Mouse (Mus musculus): ENCODE measurements around the gene Asgr2. TPM values are rescaled to one million over a fixed set of nuclear protein-coding genes. Genes with fewer than 3 reads are reported as not detected.

Asgr2 gene
- polyA plus RNA-seq, 1 experiment from 2014 or later: not detected

- H3K9ac ChIP-seq (ENCODE audit: low read length): no peak overlapping the region
- H3K27ac ChIP-seq (ENCODE audit: low read depth, low read length): no peak overlapping the region
- no peak overlapping the region for H3K4me3 ChIP-seq (ENCODE audit: low read depth, low read length)
- 23% methylated on average over 2 of the region's 3 CpGs for WGBS
- no peaks in the 10 kb centered on the region for H3K4me1 ChIP-seq (ENCODE audit: control insufficient read depth, insufficient read depth, low read length)
- no peaks in the 10 kb centered on the region for H3K9me3 ChIP-seq (replicated peaks; ENCODE audit: control insufficient read depth, low read length)
- no peak for DNase-seq (ENCODE audit: low spot score)
- H3K36me3 ChIP-seq (ENCODE audit: control insufficient read depth, insufficient read depth, low read length): no peaks in the 10 kb centered on the region
- H3K27me3 ChIP-seq (replicated peaks; ENCODE audit: control insufficient read depth, insufficient read depth, low read length): no peaks in the 10 kb centered on the region
- no peak for ATAC-seq
- H3K4me2 ChIP-seq (ENCODE audit: low read length): no peak overlapping the region
These were observed 15.0 kb upstream of the Asgr2 start for GRCm38 (mm10) chr11:70077441-70077840.

GRCm38 (mm10) chr11:70079175-70079574 lies 13.3 kb upstream of the Asgr2 start:
- ATAC-seq (no peak), DNase-seq (ENCODE audit: low spot score) (no peak)
- no peaks in the 10 kb centered on the region for H3K36me3 ChIP-seq (ENCODE audit: control insufficient read depth, insufficient read depth, low read length)
- no peak overlapping the region for H3K9ac ChIP-seq (ENCODE audit: low read length)
- 77% methylated on average over 6 of the region's 6 CpGs for WGBS
- H3K4me3 ChIP-seq (ENCODE audit: low read depth, low read length): no peak overlapping the region
- H3K27ac ChIP-seq (ENCODE audit: low read depth, low read length): no peak overlapping the region
- no peak overlapping the region for H3K4me2 ChIP-seq (ENCODE audit: low read length)
- H3K9me3 ChIP-seq (replicated peaks; ENCODE audit: control insufficient read depth, low read length): no peaks in the 10 kb centered on the region
- no peaks in the 10 kb centered on the region for H3K27me3 ChIP-seq (replicated peaks; ENCODE audit: control insufficient read depth, insufficient read depth, low read length)
- no peaks in the 10 kb centered on the region for H3K4me1 ChIP-seq (ENCODE audit: control insufficient read depth, insufficient read depth, low read length)

GRCm38 (mm10) chr11:70079928-70080327 lies 12.5 kb upstream of the Asgr2 start:
- Histone ChIP-seq H3K36me3 (ENCODE audit: control insufficient read depth, insufficient read depth, low read length) (no peaks in the 10 kb centered on the region), H3K27me3 (replicated peaks; ENCODE audit: control insufficient read depth, insufficient read depth, low read length) (no peaks in the 10 kb centered on the region), H3K9me3 (replicated peaks; ENCODE audit: control insufficient read depth, low read length) (no peaks in the 10 kb centered on the region), H3K9ac (ENCODE audit: low read length) (no peak overlapping the region), H3K27ac (ENCODE audit: low read depth, low read length) (no peak overlapping the region), H3K4me2 (ENCODE audit: low read length) (no peak overlapping the region), H3K4me1 (ENCODE audit: control insufficient read depth, insufficient read depth, low read length) (no peaks in the 10 kb centered on the region), H3K4me3 (ENCODE audit: low read depth, low read length) (no peak overlapping the region)
- DNase-seq (ENCODE audit: low spot score) (no peak), ATAC-seq (no peak)
- 84% methylated on average over 7 of the region's 7 CpGs for WGBS

- WGBS: 73% methylated on average over 15 of the region's 15 CpGs
- no peaks in the 10 kb centered on the region for H3K27me3 ChIP-seq (replicated peaks; ENCODE audit: control insufficient read depth, insufficient read depth, low read length)
- no peak for ATAC-seq
- no peaks in the 10 kb centered on the region for H3K9me3 ChIP-seq (replicated peaks; ENCODE audit: control insufficient read depth, low read length)
- H3K36me3 ChIP-seq (ENCODE audit: control insufficient read depth, insufficient read depth, low read length): no peaks in the 10 kb centered on the region
- DNase-seq (ENCODE audit: low spot score): no peak
- H3K4me3 ChIP-seq (ENCODE audit: low read depth, low read length): no peak overlapping the region
- H3K4me2 ChIP-seq (ENCODE audit: low read length): no peak overlapping the region
- H3K4me1 ChIP-seq (ENCODE audit: control insufficient read depth, insufficient read depth, low read length): no peaks in the 10 kb centered on the region
- H3K9ac ChIP-seq (ENCODE audit: low read length): no peak overlapping the region
- no peak overlapping the region for H3K27ac ChIP-seq (ENCODE audit: low read depth, low read length)
These were observed 11.4 kb upstream of the Asgr2 start for GRCm38 (mm10) chr11:70080803-70081590.

GRCm38 (mm10) chr11:70084563-70084962 lies 7.9 kb upstream of the Asgr2 start:
- no peak overlapping the region for H3K27ac ChIP-seq (ENCODE audit: low read depth, low read length)
- no peak overlapping the region for H3K4me3 ChIP-seq (ENCODE audit: low read depth, low read length)
- H3K9me3 ChIP-seq (replicated peaks; ENCODE audit: control insufficient read depth, low read length): no peaks in the 10 kb centered on the region
- WGBS: 83% methylated on average over 8 of the region's 8 CpGs
- no peak for DNase-seq (ENCODE audit: low spot score)
- H3K36me3 ChIP-seq (ENCODE audit: control insufficient read depth, insufficient read depth, low read length): no peaks in the 10 kb centered on the region
- ATAC-seq: no peak
- no peak overlapping the region for H3K9ac ChIP-seq (ENCODE audit: low read length)
- H3K27me3 ChIP-seq (replicated peaks; ENCODE audit: control insufficient read depth, insufficient read depth, low read length): no peaks in the 10 kb centered on the region
- no peak overlapping the region for H3K4me2 ChIP-seq (ENCODE audit: low read length)
- no peaks in the 10 kb centered on the region for H3K4me1 ChIP-seq (ENCODE audit: control insufficient read depth, insufficient read depth, low read length)

GRCm38 (mm10) chr11:70097396-70097795 lies 5.0 kb downstream of the Asgr2 start:
- no peak overlapping the region for H3K4me2 ChIP-seq (ENCODE audit: low read length)
- no peak for DNase-seq (ENCODE audit: low spot score)
- H3K9ac ChIP-seq (ENCODE audit: low read length): no peak overlapping the region
- H3K9me3 ChIP-seq (replicated peaks; ENCODE audit: control insufficient read depth, low read length): no peaks in the 10 kb centered on the region
- no peak overlapping the region for H3K4me3 ChIP-seq (ENCODE audit: low read depth, low read length)
- no peaks in the 10 kb centered on the region for H3K27me3 ChIP-seq (replicated peaks; ENCODE audit: control insufficient read depth, insufficient read depth, low read length)
- ATAC-seq: no peak
- 84% methylated on average over 11 of the region's 11 CpGs for WGBS
- H3K27ac ChIP-seq (ENCODE audit: low read depth, low read length): no peak overlapping the region
- H3K36me3 ChIP-seq (ENCODE audit: control insufficient read depth, insufficient read depth, low read length): no peaks in the 10 kb centered on the region
- no peaks in the 10 kb centered on the region for H3K4me1 ChIP-seq (ENCODE audit: control insufficient read depth, insufficient read depth, low read length)

- ATAC-seq (no peak), DNase-seq (ENCODE audit: low spot score) (no peak)
- H3K36me3 ChIP-seq (ENCODE audit: control insufficient read depth, insufficient read depth, low read length): no peaks in the 10 kb centered on the region
- H3K4me1 ChIP-seq (ENCODE audit: control insufficient read depth, insufficient read depth, low read length): no peaks in the 10 kb centered on the region
- H3K27me3 ChIP-seq (replicated peaks; ENCODE audit: control insufficient read depth, insufficient read depth, low read length): no peaks in the 10 kb centered on the region
- no peak overlapping the region for H3K9ac ChIP-seq (ENCODE audit: low read length)
- no peaks in the 10 kb centered on the region for H3K9me3 ChIP-seq (replicated peaks; ENCODE audit: control insufficient read depth, low read length)
- H3K4me3 ChIP-seq (ENCODE audit: low read depth, low read length): no peak overlapping the region
- H3K27ac ChIP-seq (ENCODE audit: low read depth, low read length): no peak overlapping the region
- H3K4me2 ChIP-seq (ENCODE audit: low read length): no peak overlapping the region
- WGBS: 81% methylated on average over 2 of the region's 2 CpGs
These were observed 6.7 kb downstream of the Asgr2 start for GRCm38 (mm10) chr11:70099102-70099501.

GRCm38 (mm10) chr11:70099809-70100208 lies 7.4 kb downstream of the Asgr2 start:
- H3K4me2 ChIP-seq (ENCODE audit: low read length): no peak overlapping the region
- no peak for ATAC-seq
- H3K36me3 ChIP-seq (ENCODE audit: control insufficient read depth, insufficient read depth, low read length): no peaks in the 10 kb centered on the region
- no peak overlapping the region for H3K27ac ChIP-seq (ENCODE audit: low read depth, low read length)
- WGBS: 84% methylated on average over 2 of the region's 2 CpGs
- H3K4me3 ChIP-seq (ENCODE audit: low read depth, low read length): no peak overlapping the region
- H3K9me3 ChIP-seq (replicated peaks; ENCODE audit: control insufficient read depth, low read length): no peaks in the 10 kb centered on the region
- no peak overlapping the region for H3K9ac ChIP-seq (ENCODE audit: low read length)
- H3K4me1 ChIP-seq (ENCODE audit: control insufficient read depth, insufficient read depth, low read length): no peaks in the 10 kb centered on the region
- no peaks in the 10 kb centered on the region for H3K27me3 ChIP-seq (replicated peaks; ENCODE audit: control insufficient read depth, insufficient read depth, low read length)
- no peak for DNase-seq (ENCODE audit: low spot score)

- DNase-seq (ENCODE audit: low spot score) (no peak), ATAC-seq (no peak)
- no peaks in the 10 kb centered on the region for H3K27me3 ChIP-seq (replicated peaks; ENCODE audit: control insufficient read depth, insufficient read depth, low read length)
- H3K4me2 ChIP-seq (ENCODE audit: low read length): no peak overlapping the region
- no peak overlapping the region for H3K27ac ChIP-seq (ENCODE audit: low read depth, low read length)
- H3K9ac ChIP-seq (ENCODE audit: low read length): no peak overlapping the region
- no peaks in the 10 kb centered on the region for H3K9me3 ChIP-seq (replicated peaks; ENCODE audit: control insufficient read depth, low read length)
- no peak overlapping the region for H3K4me3 ChIP-seq (ENCODE audit: low read depth, low read length)
- WGBS: 83% methylated on average over 14 of the region's 14 CpGs
- H3K4me1 ChIP-seq (ENCODE audit: control insufficient read depth, insufficient read depth, low read length): no peaks in the 10 kb centered on the region
- no peaks in the 10 kb centered on the region for H3K36me3 ChIP-seq (ENCODE audit: control insufficient read depth, insufficient read depth, low read length)
These were observed 11.4 kb downstream of the Asgr2 start for GRCm38 (mm10) chr11:70103701-70104315.

All from forebrain, embryonic 14.5 days (tissue).